Mouse (Mus musculus) induced T-regulatory cell, adult 2 months (primary cell): ENCODE measurements around the gene Pam.
A peak's percentile ranks its signal among the peaks of the same experiment; 100 is the strongest.

Experiments used
- DNase-seq: peaks from one replicate; pipeline ENCODE4 v3.0.0-alpha.2; 2012; ENCODE audit warnings: low read depth

The Pam gene

GRCm38 (mm10) chr1:97828087-97828486 is 267.4 kb downstream of the Pam start:
- no peak for DNase-seq

- no peak for DNase-seq
Measured at GRCm38 (mm10) chr1:97827566-97827965, 267.9 kb downstream of the Pam start.

GRCm38 (mm10) chr1:97822904-97823303 is 272.5 kb downstream of the Pam start:
- no peak for DNase-seq

GRCm38 (mm10) chr1:97822203-97822602 is 273.2 kb downstream of the Pam start:
- DNase-seq, result no peak

- no peak for DNase-seq
Measured at GRCm38 (mm10) chr1:97821282-97821681, 274.2 kb downstream of the Pam start.

- peak; percentile 39 for DNase-seq
Measured at GRCm38 (mm10) chr1:97809255-97809912, 286.1 kb downstream of the Pam start.

- DNase-seq, result no peak
Measured at GRCm38 (mm10) chr1:97804520-97804919, 290.9 kb downstream of the Pam start.

GRCm38 (mm10) chr1:97802207-97802902 is 293.1 kb downstream of the Pam start:
- peak; percentile 51 for DNase-seq

GRCm38 (mm10) chr1:97795936-97796335 is 299.5 kb downstream of the Pam start:
- no peak for DNase-seq

- DNase-seq, result no peak
Measured at GRCm38 (mm10) chr1:97794110-97794509, 301.3 kb downstream of the Pam start.

- DNase-seq, result no peak
Measured at GRCm38 (mm10) chr1:97788490-97788889, 307.0 kb downstream of the Pam start.

- no peak for DNase-seq
Measured at GRCm38 (mm10) chr1:97787674-97788073, 307.8 kb downstream of the Pam start.

GRCm38 (mm10) chr1:97785685-97786393 is 309.6 kb downstream of the Pam start:
- DNase-seq, result no peak

- no peak for DNase-seq
Measured at GRCm38 (mm10) chr1:97784928-97785327, 310.5 kb downstream of the Pam start.

- no peak for DNase-seq
Measured at GRCm38 (mm10) chr1:97781674-97782073, 313.8 kb downstream of the Pam start.

GRCm38 (mm10) chr1:97773973-97774372 is 321.5 kb downstream of the Pam start:
- DNase-seq, result no peak

- DNase-seq, result no peak
Measured at GRCm38 (mm10) chr1:97773362-97773761, 322.1 kb downstream of the Pam start.

- DNase-seq, result no peak
Measured at GRCm38 (mm10) chr1:97771727-97772126, 323.7 kb downstream of the Pam start.

- no peak for DNase-seq
Measured at GRCm38 (mm10) chr1:97771118-97771517, 324.3 kb downstream of the Pam start.

GRCm38 (mm10) chr1:97769904-97770753 is 325.3 kb downstream of the Pam start, which contains the start of the genes Gin1 and Ppip5k2:
Gene Gin1 (plus strand): TSS chr1:97770172.
Gene Ppip5k2 (minus strand): TSS chr1:97770411.
- peak; percentile 98 for DNase-seq

- DNase-seq, result no peak
Measured at GRCm38 (mm10) chr1:97769294-97769903, 326.0 kb downstream of the Pam start.

- DNase-seq, result peak; percentile 76
Measured at GRCm38 (mm10) chr1:97768906-97769293, 326.5 kb downstream of the Pam start.
